Mouse (Mus musculus): ENCODE measurements around the gene Trib2. TPM values are rescaled to one million over a fixed set of nuclear protein-coding genes. Genes with fewer than 3 reads are reported as not detected.
A peak's percentile ranks its signal among the peaks of the same experiment; 100 is the strongest.

Gene Trib2
- polyA plus RNA-seq (2012; rRNA removed) = 19.0 and 28.4 TPM in 2 replicates

DNA sequence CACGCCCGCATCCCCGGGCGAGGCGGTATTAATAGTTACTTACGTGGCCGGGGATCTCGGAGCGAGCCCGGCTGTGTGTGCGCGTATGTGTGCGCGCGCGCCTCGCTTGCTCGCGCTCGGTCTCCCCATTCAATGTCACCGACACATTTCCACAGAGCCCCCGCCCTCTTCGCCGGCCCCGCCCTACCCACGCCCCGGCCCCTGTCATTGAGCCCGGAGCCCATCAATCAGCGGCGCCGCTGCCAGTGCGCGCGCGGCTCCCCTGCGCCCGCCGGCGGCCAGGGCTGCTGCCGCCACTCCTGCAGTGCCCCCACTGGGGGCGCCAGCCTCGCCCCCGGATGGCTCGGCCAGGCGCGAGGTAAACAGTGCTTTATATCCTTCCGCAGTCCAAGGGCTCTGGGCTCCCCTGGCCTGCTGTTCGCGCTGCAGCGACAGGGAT is at the start of gene Trib2:
Gene Trib2, minus strand, starts transcription at position 183 of the 439 bp plus-strand sequence.
- TF ChIP-seq POLR2A (IDR thresholded peaks at IDR 0.05; ENCODE audit: low read depth, low read length) (no peak; the same call in 1 of the 2 replicates), CTCF (IDR thresholded peaks at IDR 0.05; ENCODE audit: extremely low read depth, insufficient read depth, insufficient read length, insufficient replicate concordance) (peak; percentile 70)
- Histone ChIP-seq H3K36me3 (ENCODE audit: control insufficient read depth, insufficient read depth, low read length) (no peaks in the 10 kb centered on the region), H3K27ac (ENCODE audit: insufficient read depth, low read length) (peak within 1 kb of the TSS; percentile 97), H3K27me3 (ENCODE audit: control insufficient read depth, insufficient read depth, low read length) (no peaks in the 10 kb centered on the region), H3K4me1 (ENCODE audit: control insufficient read depth, insufficient read depth, insufficient read length) (peaks cover 8% of the 10 kb centered on the region; the same call in 1 of the 2 replicates), H3K4me3 (ENCODE audit: extremely low read depth, insufficient read depth, insufficient read length) (peak within 1 kb of the TSS; percentile 94)
- DNase-seq (ENCODE audit: low read depth in 1 of 2, low spot score in 2 of 2) = peak; percentile 89 to 91
- WGBS = under 1% methylated on average over 50 of the region's 50 CpGs

- Histone ChIP-seq H3K4me1 (ENCODE audit: control insufficient read depth, insufficient read depth, insufficient read length) (no peaks in the 10 kb centered on the region), H3K4me3 (ENCODE audit: extremely low read depth, insufficient read depth, insufficient read length) (no peak overlapping the region), H3K27ac (ENCODE audit: insufficient read depth, low read length) (no peak overlapping the region), H3K27me3 (ENCODE audit: control insufficient read depth, insufficient read depth, low read length) (no peaks in the 10 kb centered on the region), H3K36me3 (ENCODE audit: control insufficient read depth, insufficient read depth, low read length) (no peaks in the 10 kb centered on the region)
- no peak for DNase-seq (ENCODE audit: low read depth in 1 of 2, low spot score in 2 of 2)
- WGBS = 90% methylated on average over 4 of the region's 4 CpGs
- TF ChIP-seq POLR2A (IDR thresholded peaks at IDR 0.05; ENCODE audit: low read depth, low read length) = no peak
- no peak for TF ChIP-seq CTCF (IDR thresholded peaks at IDR 0.05; ENCODE audit: extremely low read depth, insufficient read depth, insufficient read length, insufficient replicate concordance)
Measured at GRCm38 (mm10) chr12:15858005-15858404, 41.3 kb upstream of the Trib2 start.

DNA sequence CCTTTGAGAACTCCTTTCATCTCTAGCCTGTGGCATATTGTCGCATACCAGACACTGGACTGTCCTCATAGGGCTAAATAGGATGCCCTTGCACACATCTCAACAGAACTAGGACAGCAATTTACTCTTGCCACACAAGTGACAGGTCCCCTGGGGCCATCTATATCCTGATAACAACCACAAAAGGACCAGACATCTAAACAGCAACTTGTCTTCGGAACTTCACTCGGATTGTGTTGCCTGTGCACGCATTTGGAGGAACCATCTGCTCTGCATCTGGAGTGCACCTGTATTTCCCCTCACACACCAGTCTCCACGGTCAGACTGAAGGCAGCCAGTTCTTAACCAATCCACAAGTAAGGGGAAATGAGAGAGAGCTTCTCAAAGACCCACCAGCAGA is 39.2 kb upstream of the Trib2 start:
- H3K27me3 ChIP-seq (ENCODE audit: control insufficient read depth, insufficient read depth, low read length) = no peaks in the 10 kb centered on the region
- no peaks in the 10 kb centered on the region for H3K36me3 ChIP-seq (ENCODE audit: control insufficient read depth, insufficient read depth, low read length)
- DNase-seq (ENCODE audit: low read depth in 1 of 2, low spot score in 2 of 2) = no peak
- no peaks in the 10 kb centered on the region for H3K4me1 ChIP-seq (ENCODE audit: control insufficient read depth, insufficient read depth, insufficient read length)
- 73% methylated on average over 5 of the region's 5 CpGs for WGBS
- no peak overlapping the region for H3K27ac ChIP-seq (ENCODE audit: insufficient read depth, low read length)
- H3K4me3 ChIP-seq (ENCODE audit: extremely low read depth, insufficient read depth, insufficient read length) = no peak overlapping the region
- no peak for TF ChIP-seq CTCF (IDR thresholded peaks at IDR 0.05; ENCODE audit: extremely low read depth, insufficient read depth, insufficient read length, insufficient replicate concordance)
- no peak for TF ChIP-seq POLR2A (IDR thresholded peaks at IDR 0.05; ENCODE audit: low read depth, low read length)

DNA sequence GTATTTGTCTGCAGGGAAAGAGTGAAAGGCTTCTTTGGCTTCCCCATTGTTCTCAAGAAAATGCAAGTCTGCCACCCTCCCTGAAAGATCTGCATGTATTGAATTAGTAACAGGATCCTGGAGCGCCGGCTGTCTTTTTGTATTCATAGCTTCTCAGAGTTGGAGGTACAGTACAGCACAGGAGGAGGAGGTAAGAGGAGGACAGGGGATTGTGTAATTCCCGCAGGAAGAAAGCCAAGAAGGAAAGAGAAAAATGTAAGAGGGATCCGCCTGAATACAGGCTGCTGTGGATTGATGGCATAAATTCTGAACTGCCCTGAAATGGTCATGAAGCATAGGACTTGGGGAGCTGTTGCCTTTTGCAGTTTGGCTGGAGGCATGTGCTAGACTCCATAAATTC is 36.1 kb upstream of the Trib2 start:
- TF ChIP-seq POLR2A (IDR thresholded peaks at IDR 0.05; ENCODE audit: low read depth, low read length) (no peak), CTCF (IDR thresholded peaks at IDR 0.05; ENCODE audit: extremely low read depth, insufficient read depth, insufficient read length, insufficient replicate concordance) (no peak)
- Histone ChIP-seq H3K4me3 (ENCODE audit: extremely low read depth, insufficient read depth, insufficient read length) (no peak overlapping the region), H3K4me1 (ENCODE audit: control insufficient read depth, insufficient read depth, insufficient read length) (no peaks in the 10 kb centered on the region), H3K27me3 (ENCODE audit: control insufficient read depth, insufficient read depth, low read length) (no peaks in the 10 kb centered on the region), H3K36me3 (ENCODE audit: control insufficient read depth, insufficient read depth, low read length) (no peaks in the 10 kb centered on the region), H3K27ac (ENCODE audit: insufficient read depth, low read length) (no peak overlapping the region)
- DNase-seq (ENCODE audit: low read depth in 1 of 2, low spot score in 2 of 2) = no peak
- WGBS = 78% methylated on average over 4 of the region's 4 CpGs

DNA sequence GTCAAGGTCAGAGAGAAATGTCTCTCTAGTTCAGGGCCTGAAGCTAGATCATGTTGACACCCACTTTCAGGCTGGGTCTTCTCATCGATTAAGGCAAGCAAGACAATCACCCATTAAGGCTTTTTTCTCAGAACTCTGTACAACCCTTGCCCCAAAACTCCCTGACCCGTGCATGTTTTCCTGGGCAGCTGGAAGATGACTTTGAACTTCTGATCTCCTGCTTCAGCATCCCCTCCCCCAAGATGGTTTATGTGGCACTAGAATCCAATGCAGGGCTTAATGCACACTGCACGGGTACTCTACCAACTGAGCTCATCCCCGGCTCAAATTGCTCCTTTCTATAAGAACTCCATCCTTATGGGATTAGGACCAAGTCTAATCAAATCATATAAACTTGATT is 35.3 kb upstream of the Trib2 start:
- Histone ChIP-seq H3K27ac (ENCODE audit: insufficient read depth, low read length) (no peak overlapping the region), H3K4me3 (ENCODE audit: extremely low read depth, insufficient read depth, insufficient read length) (no peak overlapping the region), H3K4me1 (ENCODE audit: control insufficient read depth, insufficient read depth, insufficient read length) (no peaks in the 10 kb centered on the region), H3K27me3 (ENCODE audit: control insufficient read depth, insufficient read depth, low read length) (no peaks in the 10 kb centered on the region), H3K36me3 (ENCODE audit: control insufficient read depth, insufficient read depth, low read length) (no peaks in the 10 kb centered on the region)
- WGBS = 89% methylated on average over 4 of the region's 4 CpGs
- DNase-seq (ENCODE audit: low read depth in 1 of 2, low spot score in 2 of 2) = no peak
- TF ChIP-seq POLR2A (IDR thresholded peaks at IDR 0.05; ENCODE audit: low read depth, low read length) (no peak), CTCF (IDR thresholded peaks at IDR 0.05; ENCODE audit: extremely low read depth, insufficient read depth, insufficient read length, insufficient replicate concordance) (no peak)

GRCm38 (mm10) chr12:15850441-15850895 is 33.7 kb upstream of the Trib2 start:
- Histone ChIP-seq H3K27me3 (ENCODE audit: control insufficient read depth, insufficient read depth, low read length) (no peaks in the 10 kb centered on the region), H3K4me3 (ENCODE audit: extremely low read depth, insufficient read depth, insufficient read length) (no peak overlapping the region), H3K4me1 (ENCODE audit: control insufficient read depth, insufficient read depth, insufficient read length) (no peaks in the 10 kb centered on the region), H3K36me3 (ENCODE audit: control insufficient read depth, insufficient read depth, low read length) (no peaks in the 10 kb centered on the region), H3K27ac (ENCODE audit: insufficient read depth, low read length) (no peak overlapping the region)
- TF ChIP-seq POLR2A (IDR thresholded peaks at IDR 0.05; ENCODE audit: low read depth, low read length) (no peak), CTCF (IDR thresholded peaks at IDR 0.05; ENCODE audit: extremely low read depth, insufficient read depth, insufficient read length, insufficient replicate concordance) (no peak)
- DNase-seq (ENCODE audit: low read depth in 1 of 2, low spot score in 2 of 2) = no peak
- WGBS = 80% methylated on average over 8 of the region's 8 CpGs

GRCm38 (mm10) chr12:15849861-15850294 is 33.2 kb upstream of the Trib2 start:
- Histone ChIP-seq H3K36me3 (ENCODE audit: control insufficient read depth, insufficient read depth, low read length) (no peaks in the 10 kb centered on the region), H3K27me3 (ENCODE audit: control insufficient read depth, insufficient read depth, low read length) (no peaks in the 10 kb centered on the region), H3K4me3 (ENCODE audit: extremely low read depth, insufficient read depth, insufficient read length) (no peak overlapping the region), H3K4me1 (ENCODE audit: control insufficient read depth, insufficient read depth, insufficient read length) (no peaks in the 10 kb centered on the region), H3K27ac (ENCODE audit: insufficient read depth, low read length) (no peak overlapping the region)
- WGBS = 87% methylated on average over 3 of the region's 3 CpGs
- no peak for TF ChIP-seq CTCF (IDR thresholded peaks at IDR 0.05; ENCODE audit: extremely low read depth, insufficient read depth, insufficient read length, insufficient replicate concordance)
- TF ChIP-seq POLR2A (IDR thresholded peaks at IDR 0.05; ENCODE audit: low read depth, low read length) = no peak
- DNase-seq (ENCODE audit: low read depth in 1 of 2, low spot score in 2 of 2) = no peak

Data from spleen, adult 2 months (tissue).